Comparison of ENCODE assay signal across 9 mouse cellular contexts in genomic region chr8:70501820-70502529, GRCm38 (mm10). TPM values are rescaled to one million over a fixed set of nuclear protein-coding genes. Genes with fewer than 3 reads are reported as not detected.
DNase-seq lines count a peak whose midpoint lies in the region; ATAC-seq lines count a peak whose summit lies in the region.
"Had no signal": no experiment of that assay in that cellular context is flagged by ENCODE, and none has a peak within 500 bp of the region (broad histone marks: within the 10 kb centered on the region; RNA-seq: fewer than 3 reads in every experiment).

No protein-coding gene starts in this region.

- H3K36me3 ChIP-seq in forebrain, embryonic 13.5 days (ENCODE audit: poor library complexity, severe bottlenecking), result peaks cover 9% of the 10 kb centered on the region
- H3K36me3 ChIP-seq in forebrain, embryonic 16.5 days (ENCODE audit: control insufficient read depth, insufficient read depth), result peaks cover 2% of the 10 kb centered on the region; the same call in 1 of the 2 replicates
- H3K36me3 ChIP-seq in limb, embryonic 11.5 days (ENCODE audit: control insufficient read depth, insufficient read depth, low read length), result no peaks in the 10 kb centered on the region

- no peak overlapping the region for H3K4me3 ChIP-seq in forebrain, embryonic 13.5 days
- H3K4me3 ChIP-seq in forebrain, embryonic 16.5 days (replicated peaks; ENCODE audit: low read length), result no peak overlapping the region
- H3K4me3 ChIP-seq in limb, embryonic 11.5 days (ENCODE audit: low read depth, low read length), result no peak overlapping the region
- H3K4me3 ChIP-seq: lung, embryonic 15.5 days had no signal

- peak overlapping the region; percentile 24 for H3K4me2 ChIP-seq in forebrain, embryonic 13.5 days
- no peak overlapping the region for H3K4me2 ChIP-seq in forebrain, embryonic 16.5 days (ENCODE audit: low read length)
- peak overlapping the region; percentile 21 for H3K4me2 ChIP-seq in limb, embryonic 11.5 days (ENCODE audit: low read depth, severe bottlenecking)

- no peak overlapping the region for H3K27ac ChIP-seq in forebrain, embryonic 13.5 days
- H3K27ac ChIP-seq in forebrain, embryonic 16.5 days (ENCODE audit: low read length), result no peak overlapping the region
- H3K27ac ChIP-seq in limb, embryonic 11.5 days (replicated peaks; ENCODE audit: low read depth, low read length), result no peak overlapping the region
- H3K27ac ChIP-seq: lung, embryonic 15.5 days had no signal

- ATAC-seq in forebrain, embryonic 13.5 days, result no peak
- no peak for ATAC-seq in forebrain, embryonic 16.5 days
- no peak for ATAC-seq in limb, embryonic 11.5 days (ENCODE audit: insufficient number of reproducible peaks, low FRiP score, low TSS enrichment, low read depth)
- ATAC-seq in monocyte, adult 5-6 weeks (replicated peaks; ENCODE audit: insufficient number of reproducible peaks, low FRiP score, low TSS enrichment, poor library complexity, severe bottlenecking), result no peak

- peak; percentile 27 for DNase-seq in ES-CJ7 (ENCODE audit: low read depth, low spot score)
- DNase-seq in gastrocnemius, postnatal 10 days, result peak; percentile 72
- peak; percentile 58 for DNase-seq in limb, embryonic 11.5 days (ENCODE audit: low spot score)
- no peak for DNase-seq in adrenal gland, postnatal 25 days
- no peak for DNase-seq in right cerebral cortex, postnatal 14 days

- H3K27me3 ChIP-seq in forebrain, embryonic 13.5 days, result peaks cover 73% of the 10 kb centered on the region
- H3K27me3 ChIP-seq in forebrain, embryonic 16.5 days (replicated peaks; ENCODE audit: control insufficient read depth, insufficient read depth, low read length), result peaks cover 54% of the 10 kb centered on the region
- H3K27me3 ChIP-seq in limb, embryonic 11.5 days (ENCODE audit: control insufficient read depth, insufficient read depth, low read length), result 0 out of 2 replicates have a peak, but pooled peaks cover 2% of the 10 kb centered on the region

- no peaks in the 10 kb centered on the region for H3K9me3 ChIP-seq in forebrain, embryonic 13.5 days (replicated peaks)
- H3K9me3 ChIP-seq in forebrain, embryonic 16.5 days (ENCODE audit: control insufficient read depth, low read length), result peaks cover 2% of the 10 kb centered on the region; the same call in 1 of the 2 replicates
- no peaks in the 10 kb centered on the region for H3K9me3 ChIP-seq in limb, embryonic 11.5 days (ENCODE audit: control insufficient read depth, low read length)
- H3K9me3 ChIP-seq: lung, embryonic 15.5 days had no signal

- peak overlapping the region; percentile 45 for H3K9ac ChIP-seq in forebrain, embryonic 13.5 days
- no peak overlapping the region for H3K9ac ChIP-seq in forebrain, embryonic 16.5 days (replicated peaks; ENCODE audit: low read depth, low read length)
- H3K9ac ChIP-seq in limb, embryonic 11.5 days (ENCODE audit: low read length), result peak overlapping the region; percentile 17; the same call in 1 of the 2 replicates
- H3K9ac ChIP-seq: lung, embryonic 15.5 days had no signal

- peaks cover 46% of the 10 kb centered on the region for H3K4me1 ChIP-seq in forebrain, embryonic 13.5 days
- peaks cover 31% of the 10 kb centered on the region for H3K4me1 ChIP-seq in forebrain, embryonic 16.5 days (replicated peaks; ENCODE audit: control insufficient read depth, insufficient read depth, low read length)
- peaks cover 45% of the 10 kb centered on the region for H3K4me1 ChIP-seq in limb, embryonic 11.5 days (ENCODE audit: control insufficient read depth, insufficient read depth, low read length)

- 11% methylated on average over 23 of the region's 23 CpGs for WGBS in forebrain, embryonic 13.5 days
- 9% methylated on average over 22 of the region's 23 CpGs for WGBS in forebrain, embryonic 16.5 days
- 9% methylated on average over 23 of the region's 23 CpGs for WGBS in limb, embryonic 11.5 days

RNA-seq across cellular contexts. Expression of gene Rex1bd, which starts 4.6 kb away (rescaled TPM):
- polyA plus RNA-seq in forebrain, embryonic 13.5 days (2015; fragmentation: Nextera tagmentation; extraction: Ambion mirVana), result 150 and 154 TPM in 2 replicates
- polyA plus RNA-seq in forebrain, embryonic 16.5 days (2015; fragmentation: Nextera tagmentation; extraction: Ambion mirVana), result 149 and 157 TPM in 2 replicates
- total RNA-seq in gastrocnemius, postnatal 10 days (2021), result 100 to 1,000 TPM; 120 to 129 TPM
- polyA plus RNA-seq in limb, embryonic 11.5 days (2014; fragmentation: Nextera tagmentation; extraction: Ambion mirVana), result 126 and 138 TPM in 2 replicates
- total RNA-seq in adrenal gland, postnatal 25 days (2021), result 141 and 158 TPM in 2 replicates
- total RNA-seq in monocyte, adult 5-6 weeks (2017), result 16.6 to 32.7 TPM (median 26.1 TPM) in 3 replicates

RNA-seq across cellular contexts. Expression of gene Uba52, which starts 8.6 kb away (rescaled TPM):
- polyA plus RNA-seq in forebrain, embryonic 13.5 days (2015; fragmentation: Nextera tagmentation; extraction: Ambion mirVana), result 812 and 920 TPM in 2 replicates
- 660 and 697 TPM in 2 replicates for polyA plus RNA-seq in forebrain, embryonic 16.5 days (2015; fragmentation: Nextera tagmentation; extraction: Ambion mirVana)
- total RNA-seq in gastrocnemius, postnatal 10 days (2021), result 1,000 to 10,000 TPM; 1,232 to 1,261 TPM
- 926 and 927 TPM in 2 replicates for polyA plus RNA-seq in limb, embryonic 11.5 days (2014; fragmentation: Nextera tagmentation; extraction: Ambion mirVana)
- 1,380 and 1,587 TPM in 2 replicates for total RNA-seq in adrenal gland, postnatal 25 days (2021)
- total RNA-seq in monocyte, adult 5-6 weeks (2017), result 1,178 to 1,886 TPM (median 1,315 TPM) in 3 replicates

RNA-seq across cellular contexts. Expression of gene Crlf1, which starts 9.0 kb away (rescaled TPM):
- 0.86 and 0.92 TPM in 2 replicates for polyA plus RNA-seq in forebrain, embryonic 13.5 days (2015; fragmentation: Nextera tagmentation; extraction: Ambion mirVana)
- polyA plus RNA-seq in forebrain, embryonic 16.5 days (2015; fragmentation: Nextera tagmentation; extraction: Ambion mirVana), result 6.1 and 8.2 TPM in 2 replicates
- total RNA-seq in gastrocnemius, postnatal 10 days (2021), result 1 to 10 TPM; 2.8 to 3.4 TPM
- polyA plus RNA-seq in limb, embryonic 11.5 days (2014; fragmentation: Nextera tagmentation; extraction: Ambion mirVana), result 85.8 and 102 TPM in 2 replicates
- 0.18 TPM in 1 of 2 replicates, not detected in the other for total RNA-seq in adrenal gland, postnatal 25 days (2021)
- not detected in 3 replicates for total RNA-seq in monocyte, adult 5-6 weeks (2017)

RNA-seq across cellular contexts. Expression of gene Tmem59l, which starts 14.8 kb away (rescaled TPM):
- polyA plus RNA-seq in forebrain, embryonic 13.5 days (2015; fragmentation: Nextera tagmentation; extraction: Ambion mirVana), result 32.5 and 38.0 TPM in 2 replicates
- 74.9 and 90.8 TPM in 2 replicates for polyA plus RNA-seq in forebrain, embryonic 16.5 days (2015; fragmentation: Nextera tagmentation; extraction: Ambion mirVana)
- total RNA-seq in gastrocnemius, postnatal 10 days (2021), result under 1 TPM; 0.18 to 0.26 TPM
- polyA plus RNA-seq in limb, embryonic 11.5 days (2014; fragmentation: Nextera tagmentation; extraction: Ambion mirVana), result 20.0 and 20.8 TPM in 2 replicates
- 10.1 and 10.2 TPM in 2 replicates for total RNA-seq in adrenal gland, postnatal 25 days (2021)
- total RNA-seq in monocyte, adult 5-6 weeks (2017), result not detected in 3 replicates

RNA-seq across cellular contexts. Expression of gene Klhl26, which starts 25.2 kb away (rescaled TPM):
- 15.3 and 16.4 TPM in 2 replicates for polyA plus RNA-seq in forebrain, embryonic 13.5 days (2015; fragmentation: Nextera tagmentation; extraction: Ambion mirVana)
- 23.1 and 26.2 TPM in 2 replicates for polyA plus RNA-seq in forebrain, embryonic 16.5 days (2015; fragmentation: Nextera tagmentation; extraction: Ambion mirVana)
- 1 to 10 TPM; 6.3 to 7.4 TPM for total RNA-seq in gastrocnemius, postnatal 10 days (2021)
- polyA plus RNA-seq in limb, embryonic 11.5 days (2014; fragmentation: Nextera tagmentation; extraction: Ambion mirVana), result 18.9 and 21.7 TPM in 2 replicates
- total RNA-seq in adrenal gland, postnatal 25 days (2021), result 22.3 and 24.9 TPM in 2 replicates
- total RNA-seq in monocyte, adult 5-6 weeks (2017), result 3.3 to 8.3 TPM (median 3.4 TPM) in 3 replicates

Comparison
In these comparisons a context has a peak if more than half of its experiments do, and no peak if none do; other contexts are left out.
1. DNase-seq: peak in ES-CJ7 (single experiment), gastrocnemius, postnatal 10 days (single experiment) and limb, embryonic 11.5 days (single experiment); none in adrenal gland, postnatal 25 days (single experiment) and right cerebral cortex, postnatal 14 days (single experiment).